Mouse (Mus musculus): ENCODE measurements around the gene Mfsd2a.

Gene Mfsd2a

DNA sequence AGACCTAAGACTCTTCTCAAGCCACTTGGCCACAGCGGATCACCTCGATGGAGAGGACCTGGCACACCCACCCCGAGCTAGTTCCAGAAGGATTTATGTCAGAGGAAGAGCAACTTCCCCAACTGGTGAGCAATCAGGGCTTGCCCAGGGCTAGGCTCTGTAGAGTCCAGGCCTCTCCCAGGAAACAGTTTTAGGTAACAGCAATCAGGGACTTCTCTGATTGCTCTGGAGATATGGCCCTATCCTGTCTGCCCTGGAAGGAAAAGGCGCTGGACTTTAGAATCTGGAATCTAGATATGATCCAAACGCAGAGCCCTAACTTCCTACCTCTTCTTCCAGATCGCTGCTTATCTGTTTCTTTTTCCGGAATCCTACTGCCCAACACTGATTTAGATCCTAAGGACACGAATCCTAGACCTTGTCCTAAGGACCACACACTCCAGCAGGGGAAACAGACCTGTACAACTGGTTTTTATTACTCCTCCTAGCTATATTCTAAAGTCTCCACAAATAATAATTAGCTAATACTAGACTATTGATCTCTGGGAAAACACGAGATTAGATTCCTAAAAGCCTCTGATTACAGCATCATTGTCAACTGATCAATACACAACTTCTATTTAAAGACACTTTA lies 25.4 kb downstream of the Mfsd2a start:
- no peak for DNase-seq (ENCODE audit: low spot score in 2 of 2)

DNA sequence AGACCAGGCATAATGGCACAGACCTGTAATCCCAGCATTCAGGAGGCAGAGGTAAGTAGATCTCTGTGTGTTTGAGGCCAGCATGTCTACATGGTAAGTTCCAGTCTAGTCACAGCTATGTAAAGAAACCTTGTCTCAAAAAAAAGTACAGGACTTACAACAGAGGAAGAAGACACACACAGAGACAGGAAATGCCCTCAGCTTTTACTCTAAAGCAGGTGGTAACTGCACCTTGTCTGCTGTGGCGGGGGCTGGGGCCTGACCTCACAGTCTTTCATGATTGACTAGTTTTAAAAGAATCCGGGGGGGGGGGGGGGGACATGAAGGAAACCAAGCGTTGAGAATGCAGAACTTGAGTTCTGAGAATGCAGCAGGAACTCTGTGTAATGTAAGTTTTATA lies 27.1 kb downstream of the Mfsd2a start:
- peak; percentile 50 to 75 for DNase-seq (ENCODE audit: low spot score in 2 of 2)

DNA sequence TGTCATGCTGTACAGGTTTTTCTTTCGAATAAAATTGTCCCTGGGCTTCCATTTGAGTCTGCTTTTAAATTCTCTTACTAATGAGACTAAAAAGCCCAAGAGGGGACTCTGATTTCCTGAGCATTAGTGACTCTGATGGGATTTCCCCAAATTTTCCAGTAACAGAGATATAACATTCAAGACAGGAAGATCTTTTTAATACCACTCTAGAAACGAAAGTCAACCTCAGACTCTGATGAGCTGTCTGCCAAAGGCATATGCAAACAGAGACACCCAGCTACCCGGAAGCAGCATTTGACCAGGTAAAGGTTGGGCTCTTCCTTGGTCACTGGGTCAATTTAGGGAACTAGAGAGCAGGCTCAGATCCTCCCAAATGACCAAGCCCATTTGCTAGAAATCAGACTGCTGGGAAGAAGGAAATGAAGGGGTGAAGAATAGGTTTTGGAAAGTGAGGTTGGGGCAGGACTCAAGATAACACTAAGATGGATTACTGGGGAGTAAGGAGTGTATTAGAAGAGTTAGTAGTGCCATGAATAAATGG lies 27.9 kb downstream of the Mfsd2a start:
- DNase-seq (ENCODE audit: low spot score in 2 of 2) = peak; percentile 28

DNA sequence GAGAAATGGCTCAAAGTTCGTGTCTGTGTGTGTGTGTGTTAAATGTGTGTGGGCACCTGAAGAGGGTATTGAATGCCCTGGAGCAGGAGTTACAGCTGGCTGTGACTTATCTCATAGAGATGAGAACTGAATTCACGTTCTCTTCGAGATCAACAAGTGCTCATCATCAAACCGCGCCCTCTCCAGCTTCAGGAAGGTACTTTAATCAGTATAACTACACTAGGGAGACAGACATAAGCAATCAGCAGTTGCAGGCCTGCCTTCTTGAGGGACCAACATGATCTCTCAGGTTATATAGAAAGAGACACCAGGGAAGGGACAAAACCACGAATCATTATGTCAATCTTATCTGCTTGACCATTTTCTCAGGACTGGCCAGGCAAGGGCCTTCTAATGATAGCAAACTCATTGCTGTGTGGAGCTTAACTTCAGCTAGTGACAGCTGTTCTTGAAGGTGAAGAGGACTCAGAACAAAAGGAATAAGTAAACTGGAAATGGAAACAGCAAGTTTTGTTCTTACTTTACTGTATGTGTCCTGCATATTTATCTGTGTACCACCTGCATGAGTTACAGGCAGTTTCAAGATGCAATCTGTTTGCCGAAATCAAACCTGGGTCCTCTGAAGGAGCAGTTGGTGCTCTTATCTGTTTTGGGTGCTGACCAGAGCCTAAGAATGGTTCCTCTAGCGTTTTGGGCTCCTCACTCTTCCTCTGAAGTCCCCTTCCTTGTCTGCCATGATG lies 28.6 kb downstream of the Mfsd2a start:
- DNase-seq (ENCODE audit: low spot score in 2 of 2) = no peak

DNA sequence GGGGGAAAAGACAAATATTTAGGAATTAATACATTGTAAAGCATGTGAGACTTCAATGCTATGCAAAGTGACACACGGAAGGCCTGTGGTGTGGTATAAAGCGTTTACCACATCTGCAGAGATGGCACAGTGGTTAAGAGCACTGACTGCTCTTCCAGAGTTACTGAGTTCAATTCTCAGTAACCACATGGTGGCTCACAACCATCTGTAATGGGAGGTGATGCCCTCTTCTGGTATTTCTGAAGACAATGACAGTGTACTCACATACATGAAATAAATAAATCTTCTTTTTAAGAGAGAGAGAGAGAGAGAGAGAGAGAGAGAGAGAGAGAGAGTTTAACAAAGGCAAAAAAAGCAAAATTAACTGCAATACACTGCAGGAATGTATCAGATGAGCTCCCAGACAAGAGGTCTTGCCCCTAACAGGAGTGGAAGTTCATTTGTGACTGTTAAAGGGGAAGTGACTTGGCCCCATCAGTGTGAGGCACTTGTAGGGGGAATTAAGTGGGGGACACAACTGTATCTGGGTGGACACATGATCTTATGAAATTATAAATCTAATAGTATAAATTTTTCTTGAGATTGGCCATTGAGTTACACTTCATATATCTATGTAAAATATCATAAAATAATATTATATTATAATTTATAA lies 29.9 kb downstream of the Mfsd2a start:
- DNase-seq (ENCODE audit: low spot score in 2 of 2) = no peak

DNA sequence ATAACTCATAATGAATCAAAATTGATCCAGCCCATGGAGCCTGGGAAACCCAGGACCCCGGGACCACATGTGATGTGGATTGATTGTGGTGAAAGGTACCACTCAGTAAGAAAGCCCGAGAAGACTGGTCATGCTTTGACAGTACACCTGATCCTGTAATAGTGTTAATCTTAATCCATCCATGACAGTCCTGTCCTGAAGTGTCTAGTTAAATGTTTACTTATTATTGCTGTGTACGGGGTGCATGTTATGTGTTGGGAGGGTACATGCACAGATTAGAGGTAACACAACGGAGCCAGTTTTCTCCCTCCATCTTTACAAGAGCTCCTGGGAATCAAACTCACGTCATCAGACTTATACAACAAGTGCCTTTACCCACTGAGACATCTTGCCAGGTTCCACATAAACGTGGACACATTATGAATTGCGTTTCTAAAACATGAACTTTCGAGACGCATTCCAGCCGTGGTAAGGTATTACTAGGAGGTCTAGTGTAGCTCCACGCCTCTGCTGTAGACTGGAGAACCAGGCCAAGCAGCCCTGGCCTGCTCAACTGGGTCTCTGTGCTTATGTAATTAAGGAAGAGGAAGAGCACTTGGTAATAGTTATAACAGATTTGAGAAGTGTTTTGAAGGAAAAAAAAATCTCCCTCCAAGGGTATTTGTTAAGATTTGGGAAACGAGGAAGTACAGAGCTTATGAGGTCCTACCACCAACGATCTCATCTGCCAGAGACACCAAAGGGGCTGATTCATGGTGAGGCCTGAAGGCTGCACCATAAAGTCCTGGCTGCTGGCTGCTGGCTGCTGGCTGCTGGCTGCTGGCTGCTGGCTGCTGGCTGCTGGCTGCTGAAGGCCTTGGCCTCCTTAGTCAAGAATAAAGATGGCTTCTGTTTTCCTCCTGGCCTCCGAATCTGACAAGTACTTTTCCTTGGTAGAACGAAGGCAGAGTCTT lies 37.3 kb downstream of the Mfsd2a start:
- DNase-seq (ENCODE audit: low spot score in 2 of 2) = no peak

DNA sequence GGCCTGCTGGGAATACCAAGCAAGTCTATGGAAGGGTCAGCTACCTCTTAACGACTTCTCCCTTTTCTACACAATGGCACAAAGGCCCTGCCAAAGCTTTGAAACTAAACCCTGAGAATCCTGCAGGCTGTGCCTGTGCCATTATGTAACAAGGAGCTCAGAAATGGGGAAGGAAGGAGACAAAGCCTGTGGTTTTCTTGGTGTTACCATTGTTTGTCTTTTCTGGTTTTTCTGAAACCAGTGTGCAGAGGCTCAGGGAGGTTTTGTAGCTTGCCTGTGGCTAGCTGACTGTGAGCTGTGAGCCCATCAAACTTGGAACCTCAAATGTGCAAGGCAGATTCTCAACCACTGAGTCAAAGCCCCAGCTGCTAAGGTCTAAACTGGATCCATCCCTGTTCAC lies 38.1 kb downstream of the Mfsd2a start:
- DNase-seq (ENCODE audit: low spot score in 2 of 2) = no peak

DNA sequence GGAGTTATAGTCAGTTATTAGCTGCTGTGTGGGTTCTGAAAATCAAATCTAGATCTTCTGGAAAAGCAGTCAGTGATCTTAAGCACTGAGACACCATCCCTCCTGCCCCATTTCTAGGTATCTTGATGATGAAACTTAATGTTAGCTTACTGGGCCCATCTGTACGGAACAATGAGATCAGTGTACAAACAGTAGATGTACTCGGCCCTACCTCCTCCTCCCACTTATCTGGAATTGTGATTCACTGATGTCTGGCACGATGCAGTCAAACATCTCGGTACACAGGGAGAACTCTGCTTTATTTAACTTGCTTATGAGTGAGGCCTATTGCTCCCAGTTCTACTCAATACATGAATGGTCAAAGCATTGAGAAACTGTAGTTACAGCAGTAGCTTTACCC lies 45.0 kb downstream of the Mfsd2a start:
- no peak for DNase-seq (ENCODE audit: low spot score in 2 of 2)

DNA sequence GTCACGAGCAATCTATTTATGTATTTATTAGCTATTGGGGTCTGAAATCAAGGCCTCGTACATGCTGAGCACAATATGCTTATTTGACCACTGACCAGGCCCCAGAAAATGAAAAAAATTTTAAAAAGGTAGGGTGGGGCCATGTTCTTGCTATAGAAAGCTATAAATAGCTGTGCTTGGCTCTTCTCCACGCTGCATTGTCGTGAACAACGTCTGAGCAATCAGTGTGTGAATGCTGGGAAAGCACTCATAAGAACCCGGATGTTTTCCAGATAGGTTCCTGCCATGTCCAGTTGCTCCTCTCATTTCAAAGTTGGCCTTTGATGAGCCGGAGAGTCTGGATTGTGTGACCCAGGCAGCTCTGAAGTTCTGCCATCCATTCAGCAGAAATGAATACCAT lies 46.8 kb downstream of the Mfsd2a start:
- DNase-seq (ENCODE audit: low spot score in 2 of 2) = no peak

DNA sequence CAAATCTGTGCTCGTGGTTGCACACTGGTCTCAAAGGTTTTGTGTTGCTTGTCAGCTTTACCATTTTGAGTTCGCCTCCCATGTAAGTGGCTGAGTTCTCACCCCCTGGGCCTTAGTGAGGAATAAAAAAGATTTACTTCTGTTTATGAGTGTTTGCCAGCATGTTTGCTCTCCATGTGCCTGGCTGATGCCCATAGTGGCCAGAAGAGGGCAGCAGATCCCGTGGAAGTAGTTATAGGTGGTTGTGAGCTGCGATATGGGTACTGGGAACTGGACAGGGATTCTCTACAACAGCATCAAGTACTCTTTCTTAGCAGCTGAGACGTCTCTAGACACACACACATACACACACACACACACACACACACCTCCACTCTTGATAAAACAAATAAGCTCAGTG lies 48.4 kb downstream of the Mfsd2a start:
- no peak for DNase-seq (ENCODE audit: low spot score in 2 of 2)

DNA sequence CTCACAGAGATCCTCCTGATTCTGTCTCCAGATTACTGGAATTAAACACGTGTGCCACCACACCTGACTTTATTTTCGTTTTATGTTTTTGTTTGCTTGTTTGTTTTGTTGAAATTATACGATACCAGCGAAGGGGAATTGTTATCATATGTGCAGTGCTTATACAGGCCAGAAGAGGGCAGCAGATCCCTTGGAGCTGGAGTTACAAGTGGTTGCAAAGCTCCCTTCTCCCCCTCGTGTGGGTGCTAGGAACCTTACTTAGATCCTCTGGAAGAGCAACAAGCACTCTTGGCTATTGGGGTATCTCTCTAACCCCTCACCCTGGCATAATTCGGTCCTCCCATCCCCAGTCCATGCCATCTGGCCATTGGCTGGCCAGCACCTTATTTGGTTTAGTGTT lies 50.4 kb downstream of the Mfsd2a start:
- peak in 1 of 2 experiments; percentile 36 for DNase-seq (ENCODE audit: low spot score in 2 of 2)

DNA sequence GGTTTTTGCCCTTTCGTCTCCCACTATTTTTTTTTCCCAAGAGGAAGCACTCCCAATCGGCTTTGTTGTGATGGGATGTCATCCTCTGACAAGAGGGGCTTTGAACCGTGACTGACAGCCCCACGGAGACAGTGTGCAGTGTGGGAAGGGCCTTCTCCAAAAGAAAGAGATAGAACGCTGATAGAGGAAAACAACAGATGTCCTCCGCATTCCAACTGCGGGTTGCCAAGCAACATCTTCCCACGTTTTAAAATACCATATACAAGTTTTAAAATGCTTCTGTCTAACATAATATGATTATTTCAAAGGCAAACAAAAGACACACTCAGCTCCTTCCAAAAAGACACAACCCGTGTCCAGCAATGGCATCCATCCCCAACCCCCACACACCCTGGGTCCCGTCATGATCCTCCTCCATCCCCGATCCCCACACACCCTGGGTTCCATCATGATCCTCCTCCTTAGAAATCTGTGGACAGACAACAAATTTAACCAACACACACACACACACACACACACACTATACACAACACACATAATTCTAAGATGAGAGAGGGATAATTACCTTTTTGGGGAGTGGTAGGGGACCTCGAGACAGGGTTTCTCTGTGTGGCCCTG lies 51.3 kb downstream of the Mfsd2a start:
- no peak for DNase-seq (ENCODE audit: low spot score in 2 of 2)

DNA sequence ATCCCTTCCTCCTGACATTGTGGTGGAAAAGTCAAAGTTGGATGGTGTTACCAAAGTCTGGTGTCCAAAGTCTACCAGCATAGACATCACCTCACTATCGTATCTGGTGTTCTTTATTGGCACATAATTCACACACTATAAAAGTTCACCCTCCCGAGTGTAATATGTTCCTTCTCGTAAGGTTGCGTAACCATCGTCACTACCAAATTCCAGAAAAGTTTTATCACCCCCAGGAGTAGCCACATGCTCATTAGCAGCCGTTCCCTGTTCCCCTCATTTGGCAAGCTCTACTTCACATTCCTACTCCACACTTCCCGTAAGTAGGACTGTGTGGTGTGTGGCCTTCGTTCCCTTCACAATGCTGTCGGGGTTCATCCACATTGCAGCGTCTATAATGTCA lies 55.6 kb downstream of the Mfsd2a start:
- no peak for DNase-seq (ENCODE audit: low spot score in 2 of 2)

DNA sequence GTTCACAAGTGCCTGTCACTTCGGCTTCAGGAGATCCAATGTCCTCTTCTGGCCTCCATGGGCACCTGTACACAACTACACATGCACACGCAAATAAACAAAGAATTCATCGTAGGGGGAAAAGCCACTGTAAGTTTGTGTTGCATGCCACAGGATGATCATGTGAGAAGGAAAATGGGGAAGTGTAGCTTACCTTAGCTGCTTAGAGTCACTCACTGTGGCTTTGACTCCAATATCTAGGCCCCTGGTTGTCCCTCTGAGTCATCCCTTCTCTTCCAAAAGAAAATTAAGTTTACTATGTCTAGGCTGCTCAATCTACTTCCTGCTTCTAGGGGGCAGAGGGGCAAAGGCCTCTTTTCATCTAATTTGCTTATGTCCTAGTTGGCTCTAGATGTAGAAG lies 57.3 kb downstream of the Mfsd2a start:
- no peak for DNase-seq (ENCODE audit: low spot score in 2 of 2)

DNA sequence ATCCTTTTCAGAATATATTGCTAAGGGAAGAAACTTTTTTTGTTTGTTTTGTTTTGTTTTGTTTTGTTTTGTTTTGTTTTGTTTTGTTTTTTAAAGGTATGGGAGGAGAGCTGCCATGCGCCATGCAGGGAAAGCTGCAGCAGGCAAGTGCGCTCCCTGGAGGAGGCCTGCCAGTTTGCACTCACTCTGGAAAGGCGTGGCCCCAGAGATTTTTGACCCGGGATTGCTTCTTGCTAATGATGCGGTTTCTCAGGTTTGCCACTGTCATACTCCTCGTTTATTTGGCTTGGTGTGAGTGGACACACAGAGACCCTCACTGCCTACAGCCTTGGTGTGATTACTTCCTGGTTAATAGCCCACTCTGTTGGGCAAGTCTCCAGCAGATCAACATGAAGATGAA lies 58.8 kb downstream of the Mfsd2a start:
- no peak for DNase-seq (ENCODE audit: low spot score in 2 of 2)

DNA sequence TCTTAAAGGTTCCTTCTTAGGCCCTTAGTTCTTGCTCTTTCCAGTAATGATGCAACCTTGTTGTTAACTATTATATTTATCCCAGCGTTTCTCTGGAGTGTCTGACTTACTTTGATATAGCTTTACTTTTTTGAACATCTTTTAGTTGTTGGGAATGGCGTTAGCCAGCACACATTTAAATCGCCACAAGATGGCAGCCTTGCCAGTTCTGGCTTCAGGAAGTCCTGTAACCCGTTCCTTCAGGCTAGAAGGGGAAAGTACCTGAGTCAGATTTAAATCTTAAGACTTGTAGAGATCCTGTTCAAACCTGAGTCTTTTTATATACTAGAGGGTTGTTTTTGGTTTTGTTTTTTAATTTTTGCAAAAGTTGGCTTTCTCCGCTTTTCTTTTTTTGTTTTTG lies 62.7 kb downstream of the Mfsd2a start:
- DNase-seq (ENCODE audit: low spot score in 2 of 2) = peak; percentile 54 to 69

DNA sequence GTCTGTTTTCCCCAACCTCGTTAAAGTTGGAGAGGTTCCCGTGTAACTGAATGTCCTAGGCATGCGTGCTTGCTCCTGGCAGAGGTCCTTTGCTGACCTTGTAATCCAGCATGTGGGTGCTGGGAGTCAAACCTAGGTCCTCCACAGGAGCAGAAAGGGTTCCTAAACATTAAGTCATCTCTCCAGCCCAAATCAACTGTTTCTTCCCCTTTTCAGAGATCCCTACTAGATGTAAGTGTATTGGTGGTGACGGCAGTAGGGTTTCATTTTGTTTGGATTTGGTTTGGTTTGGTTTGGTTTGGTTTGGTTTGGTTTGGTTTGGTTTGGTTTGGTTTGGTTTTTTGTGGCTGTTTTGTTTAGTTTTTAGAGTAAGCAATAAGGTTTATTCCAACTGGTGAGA lies 63.2 kb downstream of the Mfsd2a start:
- no peak for DNase-seq (ENCODE audit: low spot score in 2 of 2)
